ENCODE assay signal across 10 mouse cellular contexts in the genomic region with DNA sequence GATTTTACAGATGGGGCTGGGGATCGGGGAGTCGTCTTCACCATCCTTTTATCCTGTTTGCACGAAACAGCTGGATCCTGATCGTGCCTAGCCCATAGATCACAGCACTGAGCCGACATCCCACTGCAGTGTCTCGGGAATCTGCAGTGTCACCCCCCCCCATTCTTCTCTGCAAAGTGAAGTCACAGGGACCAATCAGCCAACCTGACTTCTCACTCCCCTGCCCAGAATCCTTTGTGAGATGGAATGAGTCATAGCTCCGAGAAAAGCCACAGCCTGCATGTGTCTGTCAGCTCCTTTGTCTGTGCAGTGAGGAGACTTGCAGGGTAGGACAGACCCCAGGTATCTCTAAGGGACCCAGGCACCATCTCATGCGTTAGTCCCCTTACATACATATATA.
DNase-seq lines count a peak whose midpoint lies in the region; ATAC-seq and TF ChIP-seq lines count a peak whose summit lies in the region.
"Had no signal": no experiment of that assay in that cellular context is flagged by ENCODE, and none has a peak within 500 bp of the region (broad histone marks: within the 10 kb centered on the region; RNA-seq: fewer than 3 reads in every experiment).

No protein-coding gene starts in this region.

- ATAC-seq in hindbrain, embryonic 14.5 days (ENCODE audit: low FRiP score): peak; percentile 86

- H3K36me3 ChIP-seq in hindbrain, embryonic 14.5 days (replicated peaks; ENCODE audit: control insufficient read depth, insufficient read depth): no peaks in the 10 kb centered on the region
- no peaks in the 10 kb centered on the region for H3K36me3 ChIP-seq in thymus, adult 2 months (ENCODE audit: control insufficient read depth, insufficient read depth, low read length)
- H3K36me3 ChIP-seq: liver, embryonic 13.5 days had no signal

- peaks cover 39% of the 10 kb centered on the region for H3K4me1 ChIP-seq in hindbrain, embryonic 14.5 days (replicated peaks; ENCODE audit: control insufficient read depth, insufficient read depth, low read length)
- H3K4me1 ChIP-seq in thymus, adult 2 months (replicated peaks; ENCODE audit: control insufficient read depth, insufficient read depth, low read length): no peaks in the 10 kb centered on the region
- H3K4me1 ChIP-seq: liver, embryonic 13.5 days had no signal

- no peaks in the 10 kb centered on the region for H3K9me3 ChIP-seq in hindbrain, embryonic 14.5 days (ENCODE audit: control insufficient read depth, low read length)
- H3K9me3 ChIP-seq: liver, embryonic 13.5 days had no signal

- no peak for TF ChIP-seq CTCF in thymus, adult 2 months (IDR thresholded peaks at IDR 0.05; ENCODE audit: borderline replicate concordance, control insufficient read depth, extremely low read depth, insufficient read depth, low read length, poor library complexity)

- peak; percentile 16 for DNase-seq in adrenal gland, postnatal 14 days
- no peak for DNase-seq in adrenal gland, adult 18-20 months (ENCODE audit: low spot score in 2 of 2)
- peak; percentile 45 to 69 for DNase-seq in right cerebral cortex, postnatal 10 days (ENCODE audit: low spot score in 2 of 2)
- no peak for DNase-seq in right cerebral cortex, postnatal 14 days
- DNase-seq in hindbrain, embryonic 14.5 days (ENCODE audit: low spot score): peak; percentile 74
- no peak for DNase-seq in thymus, adult 2 months
- DNase-seq in layer of hippocampus, postnatal 36 days: no peak
- no peak for DNase-seq in lung, postnatal 10 days
- DNase-seq: liver, embryonic 13.5 days had no signal

- H3K9ac ChIP-seq in hindbrain, embryonic 14.5 days: peak overlapping the region; percentile 54
- H3K9ac ChIP-seq: liver, embryonic 13.5 days had no signal

- 8% methylated on average over 8 of the region's 8 CpGs for WGBS in hindbrain, embryonic 14.5 days
- 77% methylated on average over 8 of the region's 8 CpGs for WGBS in thymus, adult 2 months

- no peak for TF ChIP-seq POLR2A in thymus, adult 2 months (IDR thresholded peaks at IDR 0.05; ENCODE audit: control insufficient read depth, extremely low read depth, insufficient read depth, low read length, poor library complexity)

- H3K27me3 ChIP-seq in hindbrain, embryonic 14.5 days (ENCODE audit: control insufficient read depth, insufficient read depth, low read length): no peaks in the 10 kb centered on the region
- H3K27me3 ChIP-seq in thymus, adult 2 months (ENCODE audit: control insufficient read depth, insufficient read depth, low read length): no peaks in the 10 kb centered on the region
- H3K27me3 ChIP-seq: liver, embryonic 13.5 days had no signal

- peak overlapping the region; percentile 31 for H3K4me2 ChIP-seq in hindbrain, embryonic 14.5 days (replicated peaks)
- H3K4me2 ChIP-seq: liver, embryonic 13.5 days had no signal

- no peak overlapping the region; the same call in 1 of the 2 replicates for H3K4me3 ChIP-seq in hindbrain, embryonic 14.5 days (replicated peaks; ENCODE audit: low read length)
- H3K4me3 ChIP-seq in thymus, adult 2 months (ENCODE audit: control insufficient read depth, insufficient read depth, low read length): no peak overlapping the region
- H3K4me3 ChIP-seq: heart, adult 2 months; liver, embryonic 13.5 days had no signal

- peak overlapping the region; percentile 84 for H3K27ac ChIP-seq in hindbrain, embryonic 14.5 days
- H3K27ac ChIP-seq in thymus, adult 2 months (ENCODE audit: control insufficient read depth, insufficient read depth, low read length): no peak overlapping the region
- H3K27ac ChIP-seq: heart, adult 2 months; liver, embryonic 13.5 days had no signal

Comparison
In these comparisons a context has a peak if more than half of its experiments do, and no peak if none do; other contexts are left out.
1. DNase-seq: peak in adrenal gland, postnatal 14 days (single experiment), right cerebral cortex, postnatal 10 days (2 of 2) and hindbrain, embryonic 14.5 days (single experiment); none in adrenal gland, adult 18-20 months (0 of 2), right cerebral cortex, postnatal 14 days (single experiment), thymus, adult 2 months (single experiment), layer of hippocampus, postnatal 36 days (0 of 2) and lung, postnatal 10 days (single experiment).